Comparison of ENCODE assay signal across 28 mouse cellular contexts in genomic region chr13:23985130-23985529, GRCm38 (mm10). TPM values are rescaled to one million over a fixed set of nuclear protein-coding genes. Genes with fewer than 3 reads are reported as not detected.
DNase-seq lines count a peak whose midpoint lies in the region; ATAC-seq lines count a peak whose summit lies in the region.
"Had no signal": no experiment of that assay in that cellular context is flagged by ENCODE, and none has a peak within 500 bp of the region (broad histone marks: within the 10 kb centered on the region; RNA-seq: fewer than 3 reads in every experiment).

No protein-coding gene starts in this region.

- H3K27me3 ChIP-seq in forebrain, embryonic 14.5 days (replicated peaks; ENCODE audit: control insufficient read depth, insufficient read depth, low read length) = no peaks in the 10 kb centered on the region
- no peaks in the 10 kb centered on the region for H3K27me3 ChIP-seq in forebrain, embryonic 11.5 days (ENCODE audit: control insufficient read depth, insufficient read depth, low read length)
- H3K27me3 ChIP-seq in midbrain, embryonic 14.5 days (ENCODE audit: control insufficient read depth, insufficient read depth, low read length) = peaks cover 4% of the 10 kb centered on the region; the same call in 1 of the 2 replicates
- no peaks in the 10 kb centered on the region; the same call in 1 of the 2 replicates for H3K27me3 ChIP-seq in midbrain, embryonic 10.5 days (ENCODE audit: low read depth, poor library complexity, severe bottlenecking)
- H3K27me3 ChIP-seq: embryonic facial prominence, embryonic 15.5 days had no signal

- no peaks in the 10 kb centered on the region for H3K9me3 ChIP-seq in forebrain, embryonic 14.5 days (replicated peaks; ENCODE audit: control insufficient read depth, low read length)
- no peaks in the 10 kb centered on the region for H3K9me3 ChIP-seq in forebrain, embryonic 11.5 days (ENCODE audit: control insufficient read depth, low read length)
- no peaks in the 10 kb centered on the region for H3K9me3 ChIP-seq in midbrain, embryonic 14.5 days (ENCODE audit: control insufficient read depth, low read length)
- no peaks in the 10 kb centered on the region for H3K9me3 ChIP-seq in midbrain, embryonic 10.5 days (replicated peaks)
- H3K9me3 ChIP-seq: embryonic facial prominence, embryonic 15.5 days; forebrain, embryonic 10.5 days; heart, embryonic 15.5 days; hindbrain, embryonic 13.5 days had no signal

- peak; percentile 24 for DNase-seq in forebrain, embryonic 14.5 days (ENCODE audit: low spot score)
- DNase-seq in forebrain, embryonic 11.5 days (ENCODE audit: low spot score) = no peak
- DNase-seq in midbrain, embryonic 14.5 days = peak; percentile 19
- no peak for DNase-seq in midbrain, embryonic 10.5 days (ENCODE audit: low spot score)
- peak; percentile 23 for DNase-seq in ZHBTc4 (ENCODE audit: low read depth, low spot score)
- no peak for DNase-seq in T-cell, adult 2 months (ENCODE audit: low spot score)
- no peak for DNase-seq in gastrocnemius, postnatal 36 days
- DNase-seq: adrenal gland, postnatal 14 days; cerebellum, adult 18-20 months; cerebellum, adult 9-11 months; cerebellum, postnatal 36 days; gastrocnemius, adult 2 months; gastrocnemius, postnatal 25 days; heart, adult 18-20 months; heart, postnatal 14 days had no signal

- H3K27ac ChIP-seq in forebrain, embryonic 14.5 days (ENCODE audit: low read depth, low read length) = no peak overlapping the region
- H3K27ac ChIP-seq in forebrain, embryonic 11.5 days (ENCODE audit: low read depth, low read length) = no peak overlapping the region
- H3K27ac ChIP-seq in midbrain, embryonic 14.5 days (replicated peaks; ENCODE audit: low read depth, low read length) = no peak overlapping the region
- H3K27ac ChIP-seq in midbrain, embryonic 10.5 days (replicated peaks) = no peak overlapping the region
- H3K27ac ChIP-seq: embryonic facial prominence, embryonic 15.5 days; forebrain, embryonic 10.5 days; gastrocnemius, adult 2 months; heart, embryonic 15.5 days; hindbrain, embryonic 13.5 days; hindbrain, postnatal 0 days had no signal

- no peak overlapping the region for H3K9ac ChIP-seq in forebrain, embryonic 14.5 days (ENCODE audit: low read length)
- no peak overlapping the region for H3K9ac ChIP-seq in forebrain, embryonic 11.5 days (ENCODE audit: low read length)
- H3K9ac ChIP-seq in midbrain, embryonic 14.5 days (replicated peaks; ENCODE audit: low read length) = no peak overlapping the region
- H3K9ac ChIP-seq: embryonic facial prominence, embryonic 15.5 days; heart, embryonic 15.5 days; hindbrain, embryonic 13.5 days had no signal

- no peaks in the 10 kb centered on the region for H3K36me3 ChIP-seq in forebrain, embryonic 14.5 days (ENCODE audit: control insufficient read depth, insufficient read depth, low read length)
- no peaks in the 10 kb centered on the region for H3K36me3 ChIP-seq in forebrain, embryonic 11.5 days (ENCODE audit: control insufficient read depth, insufficient read depth, low read length)
- H3K36me3 ChIP-seq in midbrain, embryonic 14.5 days (ENCODE audit: control insufficient read depth, insufficient read depth, low read length) = no peaks in the 10 kb centered on the region
- H3K36me3 ChIP-seq in midbrain, embryonic 10.5 days = no peaks in the 10 kb centered on the region
- H3K36me3 ChIP-seq: embryonic facial prominence, embryonic 15.5 days; forebrain, embryonic 10.5 days; heart, embryonic 15.5 days; hindbrain, embryonic 13.5 days had no signal

- 38% methylated on average over 3 of the region's 3 CpGs for WGBS in forebrain, embryonic 14.5 days
- 38% methylated on average over 3 of the region's 3 CpGs for WGBS in forebrain, embryonic 11.5 days
- 49% methylated on average over 3 of the region's 3 CpGs for WGBS in midbrain, embryonic 14.5 days
- 51% methylated on average over 3 of the region's 3 CpGs for WGBS in midbrain, embryonic 10.5 days

- no peak overlapping the region for H3K4me3 ChIP-seq in forebrain, embryonic 14.5 days (ENCODE audit: low read depth, low read length)
- no peak overlapping the region for H3K4me3 ChIP-seq in forebrain, embryonic 11.5 days (ENCODE audit: low read depth, low read length)
- H3K4me3 ChIP-seq in midbrain, embryonic 14.5 days (replicated peaks; ENCODE audit: low read depth, low read length) = no peak overlapping the region
- no peak overlapping the region for H3K4me3 ChIP-seq in midbrain, embryonic 10.5 days
- H3K4me3 ChIP-seq: embryonic facial prominence, embryonic 15.5 days; erythroblast, embryonic 14.5 days; forebrain, embryonic 10.5 days; gastrocnemius, adult 2 months; heart, embryonic 15.5 days; hindbrain, embryonic 13.5 days had no signal

- intact Hi-C loops in gastrocnemius, postnatal 36 days (cut with DNase I) = no loop called here

- no peaks in the 10 kb centered on the region for H3K4me1 ChIP-seq in forebrain, embryonic 14.5 days (ENCODE audit: control insufficient read depth, insufficient read depth, low read length)
- H3K4me1 ChIP-seq in forebrain, embryonic 11.5 days (replicated peaks; ENCODE audit: control insufficient read depth, insufficient read depth, low read length) = no peaks in the 10 kb centered on the region
- H3K4me1 ChIP-seq in midbrain, embryonic 14.5 days (ENCODE audit: control insufficient read depth, insufficient read depth, low read length) = no peaks in the 10 kb centered on the region
- H3K4me1 ChIP-seq in midbrain, embryonic 10.5 days = no peaks in the 10 kb centered on the region
- H3K4me1 ChIP-seq: embryonic facial prominence, embryonic 15.5 days; heart, embryonic 15.5 days had no signal

- no peak overlapping the region for H3K4me2 ChIP-seq in forebrain, embryonic 14.5 days (ENCODE audit: low read length)
- H3K4me2 ChIP-seq in forebrain, embryonic 11.5 days (ENCODE audit: low read depth, low read length, severe bottlenecking) = no peak overlapping the region
- no peak overlapping the region for H3K4me2 ChIP-seq in midbrain, embryonic 14.5 days (ENCODE audit: low read length)
- H3K4me2 ChIP-seq: embryonic facial prominence, embryonic 15.5 days; heart, embryonic 11.5 days; heart, embryonic 15.5 days; hindbrain, embryonic 13.5 days had no signal

- no peak for ATAC-seq in forebrain, embryonic 14.5 days
- ATAC-seq in forebrain, embryonic 11.5 days (replicated peaks; ENCODE audit: low FRiP score) = no peak
- ATAC-seq in midbrain, embryonic 14.5 days (ENCODE audit: low FRiP score, low TSS enrichment) = no peak
- ATAC-seq: activated CD4-positive, CD25-positive, alpha-beta regulatory T cell, adult 4 months; hindbrain, postnatal 0 days had no signal

RNA-seq across cellular contexts. Expression of gene Scgn, which starts 5.9 kb away (rescaled TPM):
- polyA plus RNA-seq in forebrain, embryonic 14.5 days (2014; fragmentation: Nextera tagmentation; extraction: Ambion mirVana) = 4.2 and 5.3 TPM in 2 replicates
- 0.57 and 0.73 TPM in 2 replicates for polyA plus RNA-seq in forebrain, embryonic 11.5 days (2014; fragmentation: Nextera tagmentation; extraction: Ambion mirVana)
- polyA plus RNA-seq in midbrain, embryonic 14.5 days (2014; fragmentation: Nextera tagmentation; extraction: Ambion mirVana) = 1.9 and 2.7 TPM in 2 replicates
- polyA plus RNA-seq in midbrain, embryonic 10.5 days (2016; fragmentation: Nextera tagmentation; extraction: Ambion mirVana) = 0.21 and 0.27 TPM in 2 replicates
- total RNA-seq in gastrocnemius, postnatal 36 days (2021) = not detected
- total RNA-seq: gastrocnemius, adult 2 months; gastrocnemius, postnatal 25 days; heart, adult 18-20 months; heart, postnatal 14 days; hematopoietic stem cell, adult 5-6 weeks had no signal
- polyA plus RNA-seq: activated CD4-positive, CD25-positive, alpha-beta regulatory T cell, adult 4 months; C2C12; erythroblast, embryonic 14.5 days; forebrain, embryonic 10.5 days; heart, embryonic 11.5 days; heart, embryonic 15.5 days had no signal

RNA-seq across cellular contexts. Expression of gene Hist1h2aa, which starts 50.9 kb away (rescaled TPM):
- not detected in 2 replicates for polyA plus RNA-seq in forebrain, embryonic 14.5 days (2014; fragmentation: Nextera tagmentation; extraction: Ambion mirVana)
- polyA plus RNA-seq in forebrain, embryonic 11.5 days (2014; fragmentation: Nextera tagmentation; extraction: Ambion mirVana) = not detected in 2 replicates
- not detected in 2 replicates for polyA plus RNA-seq in midbrain, embryonic 14.5 days (2014; fragmentation: Nextera tagmentation; extraction: Ambion mirVana)
- not detected in 2 replicates for polyA plus RNA-seq in midbrain, embryonic 10.5 days (2016; fragmentation: Nextera tagmentation; extraction: Ambion mirVana)
- not detected for total RNA-seq in gastrocnemius, postnatal 36 days (2021)
- total RNA-seq: adrenal gland, adult 18-20 months; adrenal gland, postnatal 14 days; gastrocnemius, adult 2 months; gastrocnemius, postnatal 25 days; heart, adult 18-20 months; heart, postnatal 14 days; hematopoietic stem cell, adult 5-6 weeks; hindbrain, postnatal 0 days had no signal
- polyA plus RNA-seq: activated CD4-positive, CD25-positive, alpha-beta regulatory T cell, adult 4 months; C2C12; embryonic facial prominence, embryonic 11.5 days; embryonic facial prominence, embryonic 15.5 days; erythroblast, embryonic 14.5 days; forebrain, embryonic 10.5 days; heart, embryonic 11.5 days; heart, embryonic 15.5 days; hindbrain, embryonic 13.5 days; hindbrain, postnatal 0 days; intestine, embryonic 14.5 days had no signal

RNA-seq across cellular contexts. Expression of gene Hist1h2ba, which starts 51.2 kb away (rescaled TPM):
- not detected in 2 replicates for polyA plus RNA-seq in forebrain, embryonic 14.5 days (2014; fragmentation: Nextera tagmentation; extraction: Ambion mirVana)
- not detected in 2 replicates for polyA plus RNA-seq in forebrain, embryonic 11.5 days (2014; fragmentation: Nextera tagmentation; extraction: Ambion mirVana)
- not detected in 2 replicates for polyA plus RNA-seq in midbrain, embryonic 14.5 days (2014; fragmentation: Nextera tagmentation; extraction: Ambion mirVana)
- polyA plus RNA-seq in midbrain, embryonic 10.5 days (2016; fragmentation: Nextera tagmentation; extraction: Ambion mirVana) = not detected in 2 replicates
- not detected for total RNA-seq in gastrocnemius, postnatal 36 days (2021)
- total RNA-seq: adrenal gland, adult 18-20 months; adrenal gland, postnatal 14 days; gastrocnemius, adult 2 months; gastrocnemius, postnatal 25 days; heart, adult 18-20 months; heart, postnatal 14 days; hematopoietic stem cell, adult 5-6 weeks; hindbrain, postnatal 0 days had no signal
- polyA plus RNA-seq: activated CD4-positive, CD25-positive, alpha-beta regulatory T cell, adult 4 months; C2C12; embryonic facial prominence, embryonic 11.5 days; embryonic facial prominence, embryonic 15.5 days; erythroblast, embryonic 14.5 days; forebrain, embryonic 10.5 days; heart, embryonic 11.5 days; heart, embryonic 15.5 days; hindbrain, embryonic 13.5 days; hindbrain, postnatal 0 days; intestine, embryonic 14.5 days had no signal

Comparison
In these comparisons a context has a peak if more than half of its experiments do, and no peak if none do; other contexts are left out.
1. DNase-seq: peak in forebrain, embryonic 14.5 days (single experiment), midbrain, embryonic 14.5 days (single experiment) and ZHBTc4 (single experiment); none in forebrain, embryonic 11.5 days (single experiment), midbrain, embryonic 10.5 days (single experiment), T-cell, adult 2 months (single experiment) and gastrocnemius, postnatal 36 days (0 of 2).